Mouse (Mus musculus) left cerebral cortex, postnatal 4 days (tissue): ENCODE measurements around the gene Ahnak. TPM values are rescaled to one million over a fixed set of nuclear protein-coding genes. Genes with fewer than 3 reads are reported as not detected.
"Not testable (repeated sequence)": the region's sequence is repeated elsewhere in the genome, so short reads cannot be mapped to it uniquely, and the experiment has no call there.

Experiments
- DNase-seq: peaks from one replicate; pipeline ENCODE4 v3.0.0-alpha.2; 2022
- intact Hi-C: fragments of 180-260 bp; cut with DNase I; formaldehyde crosslinking; loops from one replicate; pipeline ENCODE4 v1.15.1; 2025
- total RNA-seq, 2 experiments: library from RNA; stranded (reverse); gene quantifications; 2 replicates each; pipeline ENCODE4 v1.2.3; 2021

Ahnak gene
- total RNA-seq, 2 experiments from 2014 or later, result 14.0 to 18.5 TPM

DNA sequence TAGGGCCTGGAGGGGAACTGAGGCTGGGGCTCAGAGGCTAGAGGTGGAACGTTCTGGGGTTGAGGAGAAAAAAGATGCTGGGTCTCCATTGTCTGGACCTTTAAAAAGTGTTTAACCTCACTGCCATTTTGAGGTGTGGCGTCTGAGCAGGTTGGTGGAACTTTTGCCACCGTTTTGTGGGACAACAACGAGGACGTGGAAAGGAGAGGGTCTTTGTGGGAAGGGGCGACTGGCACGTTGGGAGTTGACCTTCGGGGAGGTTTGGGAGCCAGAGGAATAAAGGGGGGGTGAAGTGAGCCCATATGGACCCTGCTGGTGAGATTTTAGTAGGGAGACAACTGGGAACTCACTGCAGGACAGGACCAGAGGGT, 21.7 kb upstream of the Ahnak start:
- DNase-seq, result no peak
- intact Hi-C loops, result no loop called here

DNA sequence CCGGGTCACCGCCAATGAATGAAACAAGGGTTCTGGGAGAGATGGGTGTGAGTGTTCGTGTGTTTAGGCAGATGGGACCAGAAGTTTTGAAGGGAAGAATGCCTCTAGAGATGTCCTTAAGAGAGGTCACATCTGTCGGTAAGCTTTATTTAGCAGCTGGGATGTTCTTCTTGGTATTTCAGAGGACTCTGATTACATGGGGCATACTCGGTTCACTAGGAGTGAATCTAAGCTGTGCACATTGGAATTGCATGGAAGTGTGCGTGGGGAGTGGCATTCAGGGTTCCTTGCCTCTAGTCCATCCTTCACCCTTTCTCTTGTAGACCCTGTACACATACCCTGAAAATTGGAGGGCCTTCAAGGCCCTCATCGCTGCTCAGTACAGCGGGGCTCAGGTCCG, 21.2 kb upstream of the Ahnak start:
- DNase-seq, result no peak
- intact Hi-C loops, result no loop called here

GRCm38 (mm10) chr19:8972491-8972890, 16.6 kb upstream of the Ahnak start:
- intact Hi-C loops, result loop anchor here (10.0 kb wide), 1 partner anchor 112 kb away; the partner anchor contains the start of gene Scgb1a1
- not testable (repeated sequence) for DNase-seq

DNA sequence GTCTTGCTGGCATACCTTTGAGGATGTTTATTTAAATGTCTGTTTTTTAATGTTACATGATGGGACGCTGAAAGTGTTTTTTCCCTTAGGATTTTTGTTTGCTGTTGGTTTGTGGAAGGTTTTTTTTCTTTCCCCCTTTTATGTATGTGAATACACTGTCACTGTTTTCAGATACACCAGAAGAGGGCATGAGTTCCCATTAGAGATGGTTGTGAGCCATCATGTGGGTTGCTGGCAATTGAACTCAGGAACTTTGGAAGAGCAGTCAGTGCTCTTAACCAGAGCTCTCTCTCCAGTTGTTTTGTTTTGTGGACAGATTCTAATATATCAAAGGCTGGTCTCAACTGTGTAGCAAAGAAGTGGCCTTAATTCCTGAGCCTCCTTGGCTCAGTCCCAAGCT, 14.4 kb upstream of the Ahnak start:
- DNase-seq, result no peak
- intact Hi-C loops, result loop anchor here (10.0 kb wide), 1 partner anchor 110 kb away; the partner anchor contains the start of gene Scgb1a1

GRCm38 (mm10) chr19:8975491-8975890, 13.6 kb upstream of the Ahnak start:
- no peak for DNase-seq
- intact Hi-C loops, result loop anchor here (10.0 kb wide), 1 partner anchor 109 kb away; the partner anchor contains the start of gene Scgb1a1

DNA sequence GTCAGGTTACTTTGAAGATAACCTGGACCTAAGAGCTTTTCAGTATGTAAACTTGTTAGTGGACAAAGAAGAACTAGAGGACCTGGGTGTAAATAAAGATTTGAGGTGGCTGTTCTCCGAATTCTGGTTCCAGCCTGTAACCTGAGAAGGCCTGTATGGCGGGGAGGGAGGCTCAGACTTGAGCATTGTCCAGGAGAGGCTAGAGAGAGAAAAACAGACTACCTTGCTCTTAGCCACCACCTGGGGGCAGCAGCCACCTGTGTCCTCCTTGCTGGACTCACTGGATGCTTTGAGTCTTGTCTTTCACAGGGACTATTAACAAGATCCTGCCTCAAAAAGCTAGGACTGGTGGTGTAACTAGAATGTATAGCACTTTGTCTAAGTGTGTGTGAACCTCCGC, 12.5 kb upstream of the Ahnak start:
- intact Hi-C loops, result loop anchor here (10.0 kb wide), 1 partner anchor 108 kb away; the partner anchor contains the start of gene Scgb1a1
- DNase-seq, result no peak

GRCm38 (mm10) chr19:8980771-8981170, 8.3 kb upstream of the Ahnak start:
- intact Hi-C loops, result loop anchor here (5.0 kb wide), 1 partner anchor 127 kb away; no protein-coding TSS in a partner anchor
- no peak for DNase-seq

- intact Hi-C loops, result loop anchor here (5.0 kb wide), 1 partner anchor 126 kb away; no protein-coding TSS in a partner anchor
- peak; percentile 36 for DNase-seq
Observed at GRCm38 (mm10) chr19:8981450-8982168, 7.5 kb upstream of the Ahnak start.

GRCm38 (mm10) chr19:8982303-8983149, 6.6 kb upstream of the Ahnak start:
- no peak for DNase-seq
- intact Hi-C loops, result loop anchor here (5.0 kb wide), 1 partner anchor 125 kb away; no protein-coding TSS in a partner anchor

DNA sequence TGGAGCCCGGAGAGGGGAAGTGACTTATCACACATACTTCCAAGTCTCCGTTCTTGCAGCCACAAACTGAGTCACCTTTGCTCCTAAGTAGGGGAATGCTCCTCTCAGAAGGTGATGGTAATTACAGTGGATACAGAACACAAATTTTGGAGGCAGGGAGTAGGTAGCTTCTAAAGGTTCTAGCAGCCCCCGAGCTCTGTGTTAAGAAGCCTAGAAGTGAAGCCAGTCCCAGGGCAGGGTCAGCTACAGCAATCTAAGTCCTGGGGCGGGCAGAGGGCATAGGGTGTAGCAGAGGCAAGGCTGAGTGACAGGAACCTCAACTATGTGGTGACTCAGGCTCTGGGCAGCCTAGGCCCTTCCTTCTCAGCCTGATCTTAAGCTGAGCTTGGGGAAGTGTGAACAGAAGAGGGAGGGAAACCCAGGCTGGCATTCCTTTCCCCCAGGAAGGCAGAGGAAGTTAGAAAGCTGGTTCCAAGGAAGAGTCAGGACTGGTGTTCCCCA, 5.9 kb upstream of the Ahnak start:
- intact Hi-C loops, result loop anchor here (5.0 kb wide), 1 partner anchor 124 kb away; no protein-coding TSS in a partner anchor
- no peak for DNase-seq

DNA sequence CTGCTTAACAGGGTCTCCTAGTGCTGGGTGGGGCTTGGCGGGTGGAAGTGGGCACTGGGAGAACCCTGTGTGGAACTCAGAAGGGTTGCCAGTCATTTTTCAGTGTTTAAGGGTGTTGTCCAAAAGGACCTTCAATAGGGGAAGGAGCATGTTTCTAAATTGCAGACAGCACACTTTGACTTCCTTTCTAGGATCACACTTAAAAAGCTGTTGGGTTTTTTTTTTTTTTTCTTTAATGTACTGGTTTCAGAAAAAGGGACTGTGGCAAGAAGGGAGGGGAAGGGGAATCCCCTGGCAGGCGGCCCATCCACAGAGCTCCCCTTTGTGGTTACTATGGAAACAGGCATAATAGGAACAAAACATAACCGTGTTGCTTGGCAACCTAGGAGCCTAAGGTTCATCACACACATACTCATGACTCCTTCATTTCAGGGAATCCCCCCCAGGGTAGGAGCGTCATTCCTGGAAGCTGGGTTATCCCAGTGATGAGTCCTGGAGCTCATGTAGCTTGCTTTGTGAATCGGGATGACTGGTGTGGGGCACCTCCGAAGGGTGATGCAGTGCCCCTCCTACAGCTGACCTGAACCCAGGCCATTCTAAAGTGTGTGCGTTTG, 4.7 kb upstream of the Ahnak start:
- intact Hi-C loops, result loop anchor here (5.0 kb wide), 1 partner anchor 123 kb away; no protein-coding TSS in a partner anchor
- DNase-seq, result peak; percentile 78

- intact Hi-C loops, result no loop called here
Observed at GRCm38 (mm10) chr19:8985891-8986290, 3.2 kb upstream of the Ahnak start.

GRCm38 (mm10) chr19:8987816-8988215, 1.3 kb upstream of the Ahnak start:
- intact Hi-C loops, result no loop called here
- no peak for DNase-seq

More at GRCm38 (mm10) chr19:8985891-8986290, 3.2 kb upstream of the Ahnak start:
- DNase-seq, result no peak

DNA sequence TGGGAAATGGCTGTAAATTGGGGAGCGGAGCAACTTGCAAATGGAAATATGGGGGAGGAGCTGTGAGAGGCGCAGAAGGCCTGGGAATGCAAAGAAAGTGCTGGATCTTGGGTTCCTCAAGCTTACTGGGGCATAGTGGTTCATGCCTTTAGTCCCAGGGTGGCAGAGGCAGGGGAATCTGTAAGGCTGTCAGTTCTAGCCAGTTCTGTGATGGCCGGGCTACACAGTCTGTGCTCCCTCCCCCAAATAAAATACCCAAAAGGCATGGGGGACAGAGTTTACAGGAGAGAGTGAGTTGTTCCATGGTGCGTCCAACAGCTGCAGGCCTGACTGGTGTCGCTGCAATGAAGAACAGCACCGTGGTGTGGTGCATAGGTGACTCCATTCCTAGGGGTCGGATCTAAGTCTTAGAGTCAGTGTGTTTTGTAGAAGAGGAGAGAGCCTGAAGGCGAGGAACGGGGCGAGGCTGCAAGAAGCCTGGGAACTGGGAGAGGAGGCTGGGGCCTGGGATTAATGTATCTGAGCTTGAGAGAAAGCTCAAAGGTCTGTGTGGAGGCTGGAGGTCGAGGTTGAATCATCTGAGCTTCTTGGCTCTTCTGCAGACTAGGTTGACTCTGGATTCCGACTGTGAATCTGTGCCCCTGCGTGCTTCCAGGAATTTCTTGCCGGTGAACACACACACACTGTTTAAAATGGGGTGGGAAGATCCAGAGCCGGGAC, 578 bp upstream of the Ahnak start:
- intact Hi-C loops, result no loop called here

DNA sequence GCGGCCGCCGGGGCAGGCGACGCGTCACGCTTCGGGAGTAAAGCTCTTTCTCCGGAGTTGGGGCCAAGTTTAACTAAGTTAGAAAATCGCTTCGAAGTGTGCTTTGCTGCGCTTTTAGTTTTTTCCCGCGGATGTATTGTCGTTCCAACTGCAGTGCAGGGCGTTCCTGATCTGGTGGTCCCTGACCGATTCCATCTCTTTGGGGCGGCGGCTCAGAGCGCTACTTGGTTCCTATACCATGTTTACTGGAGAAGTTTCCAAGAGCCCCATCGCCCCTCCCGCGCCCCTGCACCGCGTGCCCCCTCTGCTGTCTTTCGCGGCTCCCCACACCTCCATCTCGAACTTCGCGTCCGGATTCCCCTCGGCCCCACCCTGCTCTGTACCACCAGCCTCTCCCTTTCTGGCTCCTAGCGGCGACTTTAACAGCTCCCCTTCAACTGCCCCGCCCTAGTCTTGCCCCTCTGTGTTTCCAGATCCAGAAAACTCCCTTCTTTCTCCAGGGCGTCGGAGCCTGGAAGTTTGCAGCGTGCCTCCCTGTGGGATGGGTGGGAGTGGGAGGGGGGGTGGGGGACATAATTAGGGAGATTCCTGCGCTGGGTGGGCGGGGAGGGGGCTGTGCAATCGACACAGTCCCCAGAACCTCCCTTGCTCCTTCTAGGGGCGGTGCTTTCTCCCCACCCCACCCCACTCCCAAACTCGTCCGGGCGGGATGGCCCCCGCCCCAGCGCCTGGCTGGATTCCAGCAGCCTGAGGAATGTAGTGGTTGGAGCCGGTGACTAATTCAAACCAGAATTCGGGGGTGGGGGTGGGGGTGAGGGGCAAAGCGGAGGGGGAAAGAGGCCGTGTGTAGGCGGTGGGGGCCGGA, 715 bp downstream of the Ahnak start:
- intact Hi-C loops, result no loop called here

More for the DNA sequence above, 578 bp upstream of the Ahnak start:
- DNase-seq, result no peak

DNA sequence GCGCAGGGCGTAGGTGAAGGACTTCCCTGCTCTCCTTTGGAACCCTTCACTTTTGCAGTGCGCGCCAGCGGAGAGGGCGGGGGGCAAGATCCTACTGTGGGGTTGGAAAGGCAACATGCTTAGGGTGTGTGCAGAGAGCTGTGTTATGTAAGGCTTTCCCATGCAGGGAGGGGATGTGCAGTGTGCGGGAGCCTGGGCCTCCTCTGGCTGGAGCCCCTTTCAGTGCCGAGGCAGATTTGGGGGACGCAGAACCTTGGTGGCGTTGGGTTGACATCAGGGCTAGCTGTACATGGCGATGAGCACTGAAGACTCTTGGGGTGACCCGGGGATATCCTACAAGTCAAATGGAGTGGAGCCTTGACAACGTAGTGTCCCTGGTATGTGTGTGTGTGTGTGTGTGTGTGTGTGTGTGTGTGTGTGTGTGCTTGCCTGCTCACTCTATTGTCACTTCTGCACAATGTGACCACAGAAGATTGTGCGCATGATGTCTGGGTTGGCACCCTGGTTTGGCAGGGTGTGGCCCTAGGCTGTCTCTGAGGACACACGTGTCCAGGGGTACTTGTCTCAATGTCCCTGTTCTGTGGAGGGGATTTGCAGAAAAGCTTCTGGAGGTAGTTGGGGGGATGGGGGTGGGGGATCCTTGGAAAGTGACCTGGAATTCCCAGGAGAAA, 1.5 kb downstream of the Ahnak start:
- no peak for DNase-seq
- intact Hi-C loops, result no loop called here

More for the DNA sequence above, 715 bp downstream of the Ahnak start:
- DNase-seq, result peak; percentile 57

DNA sequence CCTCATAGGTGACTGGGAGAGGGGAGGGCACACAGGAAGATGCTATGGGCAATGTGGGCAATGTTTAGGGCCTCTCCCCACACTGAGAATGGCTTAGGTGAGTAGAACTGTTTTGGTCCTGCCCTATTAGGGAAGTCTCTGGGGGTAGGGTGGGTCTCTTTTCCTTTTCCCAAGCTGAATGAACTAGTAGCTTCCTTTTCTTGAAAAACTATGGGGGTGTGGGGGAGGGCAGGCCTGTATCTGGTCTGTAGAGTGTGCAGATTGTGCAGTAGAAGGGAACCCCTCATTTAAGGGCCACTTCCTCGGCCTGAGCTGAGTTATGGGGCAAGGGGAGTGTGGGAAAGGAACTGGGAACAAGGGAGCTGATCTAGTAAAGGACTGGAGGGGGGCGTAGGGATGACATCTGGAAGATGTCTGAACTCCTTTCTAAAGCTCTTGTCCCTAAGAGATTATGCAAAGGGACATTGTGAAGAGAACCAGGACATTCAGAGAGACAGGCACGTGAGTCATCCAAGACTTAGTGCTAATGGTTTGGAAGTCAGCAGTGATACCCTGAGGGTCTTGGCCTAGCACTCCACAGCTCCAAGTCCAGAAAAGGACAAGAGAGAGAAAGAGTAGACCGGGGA, 2.3 kb downstream of the Ahnak start:
- intact Hi-C loops, result no loop called here
- DNase-seq, result no peak
